Mouse (Mus musculus) embryonic facial prominence, embryonic 13.5 days (tissue): ENCODE data around the gene Olfr612. TPM values are rescaled to one million over a fixed set of nuclear protein-coding genes. Genes with fewer than 3 reads are reported as not detected.
"Not testable (repeated sequence)": the region's sequence is repeated elsewhere in the genome, so short reads cannot be mapped to it uniquely, and the experiment has no call there.

ENCODE experiments used
- ATAC-seq: fragments of 200-750 bp; cut with Nextera tagmentation; 2 replicates; pipeline ENCODE4 v1.8.0; 2017; ENCODE audit warnings: low read depth; ENCODE audit not compliant: insufficient number of reproducible peaks, insufficient read depth, low FRiP score, low TSS enrichment
- H3K27ac ChIP-seq: fragments of 300-500 bp; sonication (generic); 2 replicates; pipeline ENCODE4 v1.5.1; 2015; ENCODE audit warnings: moderate library complexity, mild to moderate bottlenecking, inconsistent platforms
- H3K27me3 ChIP-seq: fragments of 300-500 bp; sonication (generic); 2 replicates; pipeline ENCODE4 v1.6.1; 2015; ENCODE audit warnings: mild to moderate bottlenecking, inconsistent platforms
- H3K36me3 ChIP-seq: fragments of 300-500 bp; sonication (generic); 2 replicates; pipeline ENCODE4 v1.6.1; 2015; ENCODE audit warnings: mild to moderate bottlenecking, inconsistent platforms
- H3K4me1 ChIP-seq: fragments of 300-500 bp; sonication (generic); 2 replicates; pipeline ENCODE4 v1.6.1; 2015; ENCODE audit warnings: inconsistent platforms
- H3K4me2 ChIP-seq: fragments of 300-500 bp; sonication (generic); 2 replicates; pipeline ENCODE4 v1.6.1; 2015; ENCODE audit warnings: moderate library complexity, mild to moderate bottlenecking, inconsistent platforms
- H3K4me3 ChIP-seq: fragments of 300-500 bp; sonication (generic); 2 replicates; pipeline ENCODE4 v1.5.1; 2015; ENCODE audit warnings: mild to moderate bottlenecking, inconsistent platforms
- H3K9ac ChIP-seq: fragments of 300-500 bp; sonication (generic); 2 replicates; pipeline ENCODE4 v1.6.1; 2015; ENCODE audit warnings: mild to moderate bottlenecking, inconsistent platforms
- H3K9me3 ChIP-seq: fragments of 300-500 bp; sonication (generic); 2 replicates; pipeline ENCODE4 v1.6.1; 2016; ENCODE audit warnings: inconsistent platforms
- WGBS: fragments of 180-500 bp; shearing (Covaris S2); methylation state at CpG from one replicate; pipeline ENCODE4 v1.1.7; 2015; ENCODE audit warnings: mixed read lengths; 5-methylcytosine and 5-hydroxymethylcytosine counted together
- microRNA-seq: library from miRNA; unstranded; fragments of <30 nt; microRNA quantifications from one replicate; pipeline ENCODE4, GENCODE M21; 2016
- polyA plus RNA-seq: library from polyadenylated mRNA; unstranded; fragments of >200 nt; fragmentation: Nextera tagmentation; extraction: Ambion mirVana; gene quantifications from 2 replicates; pipeline ENCODE4 v1.2.1, GENCODE M21; 2015

Olfr612 gene
- polyA plus RNA-seq: not detected in 2 replicates

GRCm38 (mm10) chr7:103542617-103543016 lies at the start of gene Olfr612:
Olfr612 (minus strand) TSS chr7:103542717.
- not testable (repeated sequence) for H3K4me3 ChIP-seq, H3K9ac ChIP-seq, H3K9me3 ChIP-seq, H3K27me3 ChIP-seq, H3K4me2 ChIP-seq, H3K27ac ChIP-seq, H3K36me3 ChIP-seq, ATAC-seq, H3K4me1 ChIP-seq
- WGBS: 81% methylated on average over 2 of the region's 2 CpGs

GRCm38 (mm10) chr7:103589803-103590202 lies 47.3 kb upstream of the Olfr612 start, which contains the start of gene Olfr618:
Olfr618 (plus strand) TSS chr7:103590103.
- no peaks in the 10 kb centered on the region for H3K4me1 ChIP-seq
- WGBS: 55% methylated on average over 2 of the region's 2 CpGs
- ATAC-seq: no peak
- H3K4me2 ChIP-seq: no peak within 1 kb of the TSS
- H3K9ac ChIP-seq: no peak within 1 kb of the TSS
- no peak within 1 kb of the TSS for H3K4me3 ChIP-seq
- no peaks in the 10 kb centered on the region for H3K36me3 ChIP-seq
- no peaks in the 10 kb centered on the region for H3K27me3 ChIP-seq
- no peaks in the 10 kb centered on the region for H3K9me3 ChIP-seq
- no peak within 1 kb of the TSS for H3K27ac ChIP-seq

GRCm38 (mm10) chr7:103572761-103573160 lies 30.2 kb upstream of the Olfr612 start, which contains the start of gene Olfr617:
Olfr617 (plus strand) TSS chr7:103573061.
- H3K4me3 ChIP-seq: no peak within 1 kb of the TSS
- no peak within 1 kb of the TSS for H3K9ac ChIP-seq
- no peak for ATAC-seq
- 84% methylated on average over 1 of the region's 1 CpGs for WGBS
- H3K4me1 ChIP-seq: no peaks in the 10 kb centered on the region
- H3K36me3 ChIP-seq: no peaks in the 10 kb centered on the region
- H3K27ac ChIP-seq: no peak within 1 kb of the TSS
- H3K27me3 ChIP-seq: no peaks in the 10 kb centered on the region
- H3K4me2 ChIP-seq: no peak within 1 kb of the TSS
- no peaks in the 10 kb centered on the region for H3K9me3 ChIP-seq

DNA sequence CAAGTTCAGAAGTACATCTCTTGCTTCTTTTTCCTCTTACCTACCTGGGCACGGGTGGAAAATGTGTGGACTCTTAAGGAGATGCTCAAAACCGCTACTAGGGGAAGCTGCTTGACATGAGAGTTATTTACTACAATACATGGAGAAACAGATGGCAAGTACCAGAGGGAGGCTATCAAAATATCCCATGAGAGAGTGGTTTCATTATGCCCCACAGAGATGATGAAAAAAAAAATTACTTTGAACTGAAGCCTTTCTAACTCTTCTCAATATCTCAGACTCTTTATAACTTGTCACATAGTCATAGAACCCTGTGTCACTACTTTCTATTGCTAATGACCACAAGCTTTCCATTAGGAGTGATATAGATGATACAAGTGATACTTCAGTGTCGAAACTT lies 26.5 kb upstream of the Olfr612 start, which contains the start of gene Olfr616:
Gene Olfr616, minus strand, starts transcription at position 101 of the 400 bp plus-strand sequence.
- no peak within 1 kb of the TSS for H3K9ac ChIP-seq
- no peak for ATAC-seq
- H3K27ac ChIP-seq: no peak within 1 kb of the TSS
- WGBS: 83% methylated on average over 3 of the region's 3 CpGs
- no peak within 1 kb of the TSS for H3K4me2 ChIP-seq
- H3K9me3 ChIP-seq: no peaks in the 10 kb centered on the region
- H3K4me1 ChIP-seq: no peaks in the 10 kb centered on the region
- no peaks in the 10 kb centered on the region for H3K36me3 ChIP-seq
- no peak within 1 kb of the TSS for H3K4me3 ChIP-seq
- no peaks in the 10 kb centered on the region for H3K27me3 ChIP-seq

- Histone ChIP-seq H3K4me1 (no peaks in the 10 kb centered on the region), H3K9me3 (no peaks in the 10 kb centered on the region), H3K27me3 (no peaks in the 10 kb centered on the region), H3K9ac (no peak within 1 kb of the TSS), H3K36me3 (no peaks in the 10 kb centered on the region), H3K4me2 (no peak within 1 kb of the TSS), H3K4me3 (no peak within 1 kb of the TSS), H3K27ac (no peak within 1 kb of the TSS)
- 78% methylated on average over 2 of the region's 2 CpGs for WGBS
- no peak for ATAC-seq
Observed at GRCm38 (mm10) chr7:103555779-103556178, 13.3 kb upstream of the Olfr612 start, which contains the start of gene Olfr615. Olfr615 (plus strand) TSS chr7:103556079.

- Histone ChIP-seq H3K4me1 (no peaks in the 10 kb centered on the region), H3K9ac (no peak within 1 kb of the TSS), H3K36me3 (no peaks in the 10 kb centered on the region), H3K27me3 (no peaks in the 10 kb centered on the region), H3K9me3 (no peaks in the 10 kb centered on the region), H3K4me2 (no peak within 1 kb of the TSS), H3K27ac (no peak within 1 kb of the TSS), H3K4me3 (no peak within 1 kb of the TSS)
- no peak for ATAC-seq
- WGBS: 70% methylated on average over 2 of the region's 2 CpGs
Observed at GRCm38 (mm10) chr7:103547774-103548173, 5.3 kb upstream of the Olfr612 start, which contains the start of gene Olfr613. Olfr613 (plus strand) TSS chr7:103548074.

GRCm38 (mm10) chr7:103520746-103521145 lies 21.8 kb downstream of the Olfr612 start, which contains the start of gene Olfr611:
Olfr611 (minus strand) TSS chr7:103520846.
- H3K9me3 ChIP-seq, H3K9ac ChIP-seq, H3K36me3 ChIP-seq, H3K27me3 ChIP-seq, H3K4me1 ChIP-seq, H3K27ac ChIP-seq, ATAC-seq, H3K4me3 ChIP-seq, H3K4me2 ChIP-seq: not testable (repeated sequence)
- WGBS: 59% methylated on average over 1 of the region's 1 CpGs

DNA sequence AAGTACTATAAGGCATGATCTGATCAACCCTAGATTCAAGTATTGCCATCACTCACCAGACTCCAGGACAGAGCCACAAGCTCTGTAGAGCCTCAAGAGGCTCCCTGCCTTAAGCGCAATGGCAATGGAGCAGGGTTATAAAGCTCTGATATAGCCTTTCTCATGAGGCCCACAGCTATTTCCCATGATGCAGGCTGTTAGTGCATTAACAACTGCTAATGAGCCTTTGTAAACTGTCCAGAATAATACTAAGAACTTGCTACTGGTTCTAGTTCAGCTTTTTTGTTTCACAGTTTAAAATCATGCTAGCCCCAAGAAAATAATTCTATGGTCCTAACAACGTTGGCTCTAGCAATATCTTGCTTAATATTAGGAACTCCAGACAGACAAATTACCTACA lies 30.5 kb downstream of the Olfr612 start, which contains the start of gene Olfr610:
Gene Olfr610, minus strand, starts transcription at position 101 of the 400 bp plus-strand sequence.
- no peaks in the 10 kb centered on the region for H3K36me3 ChIP-seq
- no peaks in the 10 kb centered on the region for H3K4me1 ChIP-seq
- H3K4me2 ChIP-seq: no peak within 1 kb of the TSS
- H3K9ac ChIP-seq: no peak within 1 kb of the TSS
- no peak within 1 kb of the TSS for H3K27ac ChIP-seq
- 86% methylated on average over 2 of the region's 2 CpGs for WGBS
- ATAC-seq: no peak
- no peak within 1 kb of the TSS for H3K4me3 ChIP-seq
- no peaks in the 10 kb centered on the region for H3K27me3 ChIP-seq
- H3K9me3 ChIP-seq: no peaks in the 10 kb centered on the region

DNA sequence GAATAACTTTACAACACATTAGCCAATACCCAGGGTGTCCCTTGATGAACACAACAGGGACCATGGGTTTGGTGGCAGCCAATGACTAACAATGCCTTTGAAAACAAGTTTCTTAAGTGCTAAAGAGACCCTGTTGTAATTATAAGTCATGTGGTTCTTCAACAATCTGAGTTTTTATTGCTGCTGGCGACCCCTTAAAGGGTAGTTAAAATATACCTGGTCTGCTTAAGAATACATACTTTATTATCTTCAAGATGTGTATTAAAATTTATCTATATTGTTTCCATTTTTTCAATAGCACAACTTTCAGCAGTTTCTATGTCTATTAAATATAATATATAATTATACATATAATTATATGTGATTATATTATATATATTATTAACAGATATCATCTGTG lies 44.6 kb downstream of the Olfr612 start, which contains the start of gene Olfr609:
Gene Olfr609, minus strand, starts transcription at position 101 of the 400 bp plus-strand sequence.
- WGBS: 77% methylated on average over 1 of the region's 1 CpGs
- no peak for ATAC-seq
- no peak within 1 kb of the TSS for H3K27ac ChIP-seq
- H3K27me3 ChIP-seq: no peaks in the 10 kb centered on the region
- H3K9ac ChIP-seq: no peak within 1 kb of the TSS
- H3K4me3 ChIP-seq: no peak within 1 kb of the TSS
- no peak within 1 kb of the TSS for H3K4me2 ChIP-seq
- no peaks in the 10 kb centered on the region for H3K4me1 ChIP-seq
- H3K36me3 ChIP-seq: no peaks in the 10 kb centered on the region
- H3K9me3 ChIP-seq: no peaks in the 10 kb centered on the region

Small RNA genes within 50 kb of the gene (microRNA-seq; reads per million reads assigned to microRNA genes)
- gene Gm26506: not detected

Other genes with a start within 250 kb of the Olfr612 start
- gene Olfr596, start 237.1 kb downstream of the Olfr612 start, polyA plus RNA-seq: not detected in 2 replicates
- gene Olfr597, start 226.4 kb downstream of the Olfr612 start, polyA plus RNA-seq: not detected in 2 replicates
- gene Olfr598, start 219.1 kb downstream of the Olfr612 start, polyA plus RNA-seq: not detected in 2 replicates
- not detected in 2 replicates for gene Olfr599, start 206.8 kb downstream of the Olfr612 start, polyA plus RNA-seq
- gene Olfr600, start 193.0 kb downstream of the Olfr612 start, polyA plus RNA-seq: not detected in 2 replicates
- gene Olfr601, start 180.1 kb downstream of the Olfr612 start, polyA plus RNA-seq: not detected in 2 replicates
- gene Olfr603, start 156.5 kb downstream of the Olfr612 start, polyA plus RNA-seq: not detected in 2 replicates
- not detected in 2 replicates for gene Usp17lc, start 127.6 kb downstream of the Olfr612 start, polyA plus RNA-seq
- not detected in 2 replicates for gene Olfr605, start 97.3 kb downstream of the Olfr612 start, polyA plus RNA-seq
- gene Olfr606, start 93.7 kb downstream of the Olfr612 start, polyA plus RNA-seq: not detected in 2 replicates
- not detected in 2 replicates for gene Olfr607, start 78.6 kb downstream of the Olfr612 start, polyA plus RNA-seq
- gene Olfr608, start 72.8 kb downstream of the Olfr612 start, polyA plus RNA-seq: not detected in 2 replicates
- gene Olfr609, start 44.7 kb downstream of the Olfr612 start, polyA plus RNA-seq: not detected in 2 replicates
- not detected in 2 replicates for gene Olfr610, start 30.6 kb downstream of the Olfr612 start, polyA plus RNA-seq
- not detected in 2 replicates for gene Olfr611, start 21.9 kb downstream of the Olfr612 start, polyA plus RNA-seq
- not detected in 2 replicates for gene Olfr613, start 5.4 kb upstream of the Olfr612 start, polyA plus RNA-seq
- gene Olfr615, start 13.4 kb upstream of the Olfr612 start, polyA plus RNA-seq: not detected in 2 replicates
- not detected in 2 replicates for gene Olfr616, start 26.4 kb upstream of the Olfr612 start, polyA plus RNA-seq
- gene Olfr617, start 30.3 kb upstream of the Olfr612 start, polyA plus RNA-seq: not detected in 2 replicates
- gene Olfr618, start 47.4 kb upstream of the Olfr612 start, polyA plus RNA-seq: not detected in 2 replicates
- gene Olfr619, start 57.9 kb upstream of the Olfr612 start, polyA plus RNA-seq: not detected in 2 replicates
- gene Olfr620, start 69.8 kb upstream of the Olfr612 start, polyA plus RNA-seq: not detected in 2 replicates
- gene Olfr622, start 100.0 kb upstream of the Olfr612 start, polyA plus RNA-seq: 0.18 and 0.22 TPM in 2 replicates
- gene Olfr623, start 121.0 kb upstream of the Olfr612 start, polyA plus RNA-seq: not detected in 2 replicates
- gene Olfr624, start 128.5 kb upstream of the Olfr612 start, polyA plus RNA-seq: 0.07 and 0.08 TPM in 2 replicates
- not detected in 2 replicates for gene Olfr625-ps1, start 140.0 kb upstream of the Olfr612 start, polyA plus RNA-seq
- gene Olfr243, start 172.0 kb upstream of the Olfr612 start, polyA plus RNA-seq: not detected in 2 replicates
- gene Olfr628, start 187.7 kb upstream of the Olfr612 start, polyA plus RNA-seq: not detected in 2 replicates
- not detected in 2 replicates for gene Olfr629, start 202.2 kb upstream of the Olfr612 start, polyA plus RNA-seq
- not detected in 2 replicates for gene Olfr630, start 214.6 kb upstream of the Olfr612 start, polyA plus RNA-seq
- not detected in 2 replicates for gene Olfr69, start 228.9 kb upstream of the Olfr612 start, polyA plus RNA-seq
- gene Olfr68, start 237.0 kb upstream of the Olfr612 start, polyA plus RNA-seq: not detected in 2 replicates
- gene Olfr67, start 249.1 kb upstream of the Olfr612 start, polyA plus RNA-seq: not detected in 2 replicates